Mouse (Mus musculus) thymus, adult 2 months (tissue): Measurements from ENCODE around the gene Nmi.

ENCODE experiments used
- CTCF ChIP-seq: fragments of 200-500 bp; IDR thresholded peaks from 2 replicates; pipeline ENCODE4 v1.5.1; 2012; ENCODE audit warnings: mild to moderate bottlenecking, control low read depth, low read length, moderate library complexity, borderline replicate concordance; ENCODE audit not compliant: control insufficient read depth, poor library complexity, insufficient read depth; ENCODE audit errors: extremely low read depth
- POLR2A ChIP-seq: fragments of 200-500 bp; IDR thresholded peaks from 2 replicates; pipeline ENCODE4 v1.6.1; 2012; ENCODE audit warnings: mild to moderate bottlenecking, low read length, control low read depth, moderate library complexity; ENCODE audit not compliant: control insufficient read depth, poor library complexity, insufficient read depth; ENCODE audit errors: extremely low read depth

- TF ChIP-seq CTCF (no peak), POLR2A (no peak)
Observed at GRCm38 (mm10) chr2:51973410-51973968, at the start of gene Nmi.
